Mouse (Mus musculus) midbrain, embryonic 14.5 days (tissue): ENCODE results near the gene Tmem259. TPM values are rescaled to one million over a fixed set of nuclear protein-coding genes. Genes with fewer than 3 reads are reported as not detected.
A peak's percentile ranks its signal among the peaks of the same experiment; 100 is the strongest.

Experiments
- ATAC-seq: fragments of 200-750 bp; cut with Nextera tagmentation; 2 replicates; pipeline ENCODE4 v1.8.0; 2017; ENCODE audit warnings: moderate number of reproducible peaks, moderate library complexity; ENCODE audit not compliant: low FRiP score, low TSS enrichment
- DNase-seq: peaks from one replicate; pipeline ENCODE4 v3.0.0-alpha.2; 2015
- H3K27ac ChIP-seq: fragments of 300-500 bp; sonication (generic); replicated peaks from 2 replicates; pipeline ENCODE4 v1.5.1; 2014; ENCODE audit warnings: mild to moderate bottlenecking, low read depth, low read length, moderate library complexity
- H3K27me3 ChIP-seq: fragments of 300-500 bp; sonication (generic); 2 replicates; pipeline ENCODE4 v1.6.1; 2014; ENCODE audit warnings: low read length, control low read depth, mixed read lengths; ENCODE audit not compliant: control insufficient read depth, insufficient read depth
- H3K36me3 ChIP-seq: fragments of 300-500 bp; sonication (generic); 2 replicates; pipeline ENCODE4 v1.6.1; 2014; ENCODE audit warnings: low read length, control low read depth; ENCODE audit not compliant: control insufficient read depth, insufficient read depth
- H3K4me1 ChIP-seq: fragments of 300-500 bp; sonication (generic); 2 replicates; pipeline ENCODE4 v1.6.1; 2014; ENCODE audit warnings: mild to moderate bottlenecking, antibody characterized with exemption, low read length, control low read depth; ENCODE audit not compliant: control insufficient read depth, insufficient read depth
- H3K4me2 ChIP-seq: fragments of 300-500 bp; sonication (generic); 2 replicates; pipeline ENCODE4 v1.6.1; 2014; ENCODE audit warnings: mild to moderate bottlenecking, low read length, moderate library complexity
- H3K4me3 ChIP-seq: fragments of 300-500 bp; sonication (generic); replicated peaks from 2 replicates; pipeline ENCODE4 v1.5.1; 2014; ENCODE audit warnings: low read depth, low read length
- H3K9ac ChIP-seq: fragments of 300-500 bp; sonication (generic); replicated peaks from 2 replicates; pipeline ENCODE4 v1.6.1; 2014; ENCODE audit warnings: mild to moderate bottlenecking, low read length, moderate library complexity
- H3K9me3 ChIP-seq: fragments of 300-500 bp; sonication (generic); 2 replicates; pipeline ENCODE4 v1.6.1; 2016; ENCODE audit warnings: low read length, control low read depth, mixed read lengths; ENCODE audit not compliant: control insufficient read depth
- WGBS: fragments of 180-500 bp; shearing (Covaris S2); extraction: QIAGEN DNeasy Blood & Tissue Kit; methylation state at CpG from one replicate; pipeline ENCODE4 v1.1.7; 2014; 5-methylcytosine and 5-hydroxymethylcytosine counted together
- polyA plus RNA-seq: library from polyadenylated mRNA; unstranded; fragments of >200 nt; fragmentation: Nextera tagmentation; extraction: Ambion mirVana; gene quantifications from 2 replicates; pipeline ENCODE4 v1.2.1, GENCODE M21; 2014

The Tmem259 gene
- polyA plus RNA-seq, 1 experiment from 2014 or later: 20.7 TPM

- Histone ChIP-seq H3K4me1 (no peaks in the 10 kb centered on the region), H3K27me3 (peaks cover 30% of the 10 kb centered on the region), H3K4me3 (no peak overlapping the region), H3K9me3 (peaks cover 20% of the 10 kb centered on the region), H3K9ac (no peak overlapping the region), H3K36me3 (peaks cover 18% of the 10 kb centered on the region), H3K27ac (no peak overlapping the region), H3K4me2 (no peak overlapping the region)
- 32% methylated on average over 25 of the region's 25 CpGs for WGBS
- ATAC-seq (no peak), DNase-seq (no peak)
These were observed 29.5 kb upstream of the Tmem259 start for GRCm38 (mm10) chr10:80013609-80014008.

- Histone ChIP-seq H3K9ac (no peak overlapping the region), H3K4me1 (no peaks in the 10 kb centered on the region), H3K27ac (no peak overlapping the region), H3K4me2 (no peak overlapping the region), H3K27me3 (peaks cover 30% of the 10 kb centered on the region), H3K4me3 (no peak overlapping the region), H3K9me3 (peaks cover 20% of the 10 kb centered on the region), H3K36me3 (peaks cover 21% of the 10 kb centered on the region)
- no peak for ATAC-seq
- no peak for DNase-seq
- 86% methylated on average over 6 of the region's 6 CpGs for WGBS
These were observed 27.6 kb upstream of the Tmem259 start for GRCm38 (mm10) chr10:80011740-80012139.

GRCm38 (mm10) chr10:80004233-80004705, 20.1 kb upstream of the Tmem259 start:
- ATAC-seq: no peak
- H3K9ac ChIP-seq: no peak overlapping the region
- peaks cover 8% of the 10 kb centered on the region; the same call in 1 of the 2 replicates for H3K36me3 ChIP-seq
- H3K4me3 ChIP-seq: no peak overlapping the region
- 90% methylated on average over 8 of the region's 8 CpGs for WGBS
- no peak overlapping the region for H3K27ac ChIP-seq
- H3K4me1 ChIP-seq: no peaks in the 10 kb centered on the region
- H3K9me3 ChIP-seq: no peaks in the 10 kb centered on the region
- peaks cover 8% of the 10 kb centered on the region; the same call in 1 of the 2 replicates for H3K27me3 ChIP-seq
- no peak for DNase-seq
- no peak overlapping the region for H3K4me2 ChIP-seq

GRCm38 (mm10) chr10:80003374-80004232, 19.5 kb upstream of the Tmem259 start:
- Histone ChIP-seq H3K27me3 (peaks cover 10% of the 10 kb centered on the region; the same call in 1 of the 2 replicates), H3K9me3 (no peaks in the 10 kb centered on the region), H3K4me3 (no peak overlapping the region), H3K9ac (no peak overlapping the region), H3K4me1 (no peaks in the 10 kb centered on the region), H3K27ac (no peak overlapping the region), H3K4me2 (no peak overlapping the region), H3K36me3 (0 out of 2 replicates have a peak, but pooled peaks cover 3% of the 10 kb centered on the region)
- 62% methylated on average over 9 of the region's 9 CpGs for WGBS
- DNase-seq (no peak), ATAC-seq (no peak)

- Histone ChIP-seq H3K36me3 (no peaks in the 10 kb centered on the region), H3K27ac (no peak overlapping the region), H3K27me3 (peaks cover 16% of the 10 kb centered on the region), H3K4me2 (no peak overlapping the region), H3K4me3 (no peak overlapping the region), H3K9me3 (no peaks in the 10 kb centered on the region), H3K9ac (no peak overlapping the region), H3K4me1 (peaks cover 3% of the 10 kb centered on the region; the same call in 1 of the 2 replicates)
- no peak for DNase-seq
- 26% methylated on average over 21 of the region's 21 CpGs for WGBS
- no peak for ATAC-seq
These were observed 18.7 kb upstream of the Tmem259 start for GRCm38 (mm10) chr10:80002829-80003228.

- Histone ChIP-seq H3K4me1 (peaks cover 9% of the 10 kb centered on the region), H3K9me3 (no peaks in the 10 kb centered on the region), H3K36me3 (no peaks in the 10 kb centered on the region), H3K4me3 (no peak overlapping the region), H3K27me3 (peaks cover 16% of the 10 kb centered on the region), H3K27ac (no peak overlapping the region), H3K4me2 (no peak overlapping the region), H3K9ac (no peak overlapping the region; the same call in 1 of the 2 replicates)
- WGBS: 79% methylated on average over 9 of the region's 9 CpGs
- ATAC-seq: no peak
- DNase-seq: no peak
These were observed 17.8 kb upstream of the Tmem259 start for GRCm38 (mm10) chr10:80001945-80002344.

GRCm38 (mm10) chr10:79997819-79998218, 13.7 kb upstream of the Tmem259 start:
- Histone ChIP-seq H3K4me1 (peaks cover 12% of the 10 kb centered on the region), H3K27ac (peak overlapping the region; percentile 57; the same call in 1 of the 2 replicates), H3K27me3 (peaks cover 16% of the 10 kb centered on the region), H3K4me2 (peak overlapping the region; percentile 71), H3K9me3 (no peaks in the 10 kb centered on the region), H3K9ac (peak overlapping the region; percentile 45), H3K36me3 (no peaks in the 10 kb centered on the region), H3K4me3 (peak overlapping the region; percentile 39)
- DNase-seq (peak; percentile 57), ATAC-seq (peak; percentile 3; the same call in 1 of the 2 replicates)
- 4% methylated on average over 15 of the region's 15 CpGs for WGBS

GRCm38 (mm10) chr10:79997034-79997760, 13.1 kb upstream of the Tmem259 start:
- peak; percentile 78 for ATAC-seq
- no peaks in the 10 kb centered on the region for H3K36me3 ChIP-seq
- peak overlapping the region; percentile 47 for H3K9ac ChIP-seq
- peak overlapping the region; percentile 61 for H3K27ac ChIP-seq
- peak overlapping the region; percentile 39 for H3K4me3 ChIP-seq
- H3K27me3 ChIP-seq: peaks cover 16% of the 10 kb centered on the region
- peak; percentile 93 for DNase-seq
- peak overlapping the region; percentile 71 for H3K4me2 ChIP-seq
- WGBS: under 1% methylated on average over 35 of the region's 35 CpGs
- peaks cover 12% of the 10 kb centered on the region for H3K4me1 ChIP-seq
- no peaks in the 10 kb centered on the region for H3K9me3 ChIP-seq
